Mouse (Mus musculus): ENCODE data around the gene Adcy4.

Gene Adcy4

DNA sequence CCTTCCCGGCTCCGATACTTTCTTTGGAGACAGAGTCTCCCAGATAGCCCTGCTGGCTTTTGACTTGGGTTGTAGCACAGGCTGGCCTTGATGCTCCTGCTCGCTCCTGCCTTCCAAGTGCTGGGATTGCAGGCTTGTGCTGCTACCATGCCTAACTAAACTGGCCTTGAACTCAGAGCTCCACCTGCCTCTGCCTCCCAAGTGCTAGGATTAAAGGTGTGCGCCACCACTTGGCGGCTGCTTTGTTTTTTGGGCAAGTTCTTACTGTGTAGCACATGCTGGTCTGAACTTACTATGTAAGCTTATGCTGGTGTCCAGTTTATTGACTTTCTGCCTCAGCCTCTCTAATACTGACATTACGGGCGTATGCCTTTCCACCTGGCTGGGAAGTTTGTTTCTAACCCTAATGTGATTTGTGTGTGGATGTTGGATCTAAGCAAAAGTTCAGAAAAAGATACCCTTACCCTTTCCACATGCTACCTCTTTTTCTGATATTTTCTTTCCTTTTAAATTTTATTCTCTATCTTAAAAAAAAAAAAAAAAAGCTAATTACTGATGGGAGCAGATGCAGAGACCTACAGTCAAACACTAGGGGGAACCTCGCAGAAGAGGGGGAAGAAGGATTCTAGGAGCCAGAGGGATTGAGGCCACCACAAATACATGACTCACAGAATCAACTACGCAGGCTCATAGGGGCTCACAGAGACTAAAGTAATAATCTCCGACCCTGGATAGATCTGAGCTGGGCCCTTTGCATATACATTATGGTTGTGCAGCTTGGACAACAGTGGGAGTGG lies 36.6 kb downstream of the Adcy4 start:
- no peak for DNase-seq

DNA sequence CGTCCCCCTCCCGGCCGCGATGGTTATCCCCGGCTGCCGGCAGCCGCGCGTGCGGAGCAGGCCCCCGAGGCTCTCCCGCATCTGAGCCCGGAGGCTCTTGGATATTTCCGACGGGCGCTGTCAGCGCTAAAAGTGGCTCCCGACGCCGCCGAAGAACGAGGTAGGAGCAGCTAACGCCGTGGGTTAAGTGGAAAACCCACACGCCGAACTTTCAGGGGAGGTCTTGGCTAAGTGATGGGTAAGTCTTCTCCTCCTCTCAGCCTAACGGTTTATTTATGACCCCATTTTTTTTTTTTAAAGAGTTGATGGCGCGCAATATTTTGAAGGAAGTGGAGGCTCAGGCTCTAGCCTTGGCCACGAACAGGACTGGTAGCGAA lies 38.0 kb downstream of the Adcy4 start:
- DNase-seq: no peak

DNA sequence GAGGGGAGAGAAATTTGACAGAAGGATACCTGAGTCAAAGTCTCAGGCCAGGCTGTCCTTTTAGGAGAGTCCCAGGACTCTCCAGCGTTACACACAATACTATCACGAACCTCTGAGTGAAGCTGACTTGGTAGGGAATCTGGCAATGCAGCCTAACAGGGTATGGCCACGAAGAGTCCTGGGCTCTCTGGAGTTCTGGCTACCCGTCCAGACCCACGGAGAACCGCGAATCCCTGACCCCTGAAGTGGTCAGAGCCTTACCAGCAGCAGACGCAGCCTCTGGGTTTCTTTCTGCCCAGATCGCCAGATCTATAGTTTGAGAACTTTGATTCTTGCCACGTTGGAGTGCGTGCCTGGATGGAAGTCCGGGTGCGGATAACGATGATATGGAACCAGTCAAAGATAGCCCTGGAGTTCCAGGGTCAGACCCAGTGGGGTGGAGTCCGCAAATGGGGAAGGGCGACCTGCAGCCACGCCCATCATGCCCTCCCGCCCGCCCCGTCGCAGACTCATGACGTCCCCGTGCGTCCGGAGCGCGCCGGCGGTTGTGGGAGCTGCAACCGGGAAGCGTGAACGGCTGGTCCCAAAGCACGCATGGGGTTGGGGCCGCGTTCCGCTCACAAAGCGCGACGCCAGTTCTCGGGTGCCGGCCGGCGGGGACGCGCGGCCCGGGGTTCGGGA lies 38.6 kb downstream of the Adcy4 start, which contains the start of the genes Dhrs1 and Nop9:
Gene Dhrs1 (minus strand): TSS at position 511 of the 681 bp plus-strand sequence.
Gene Nop9 (plus strand): TSS at position 514 of the 681 bp plus-strand sequence.
- DNase-seq: peak; percentile 89

- DNase-seq: peak; percentile 93
These were observed 40.2 kb downstream of the Adcy4 start for GRCm38 (mm10) chr14:55743711-55744110.

- no peak for DNase-seq
These were observed 46.7 kb downstream of the Adcy4 start for GRCm38 (mm10) chr14:55737086-55737687.

GRCm38 (mm10) chr14:55735758-55736157 lies 48.1 kb downstream of the Adcy4 start:
- no peak for DNase-seq

GRCm38 (mm10) chr14:55735334-55735733 lies 48.6 kb downstream of the Adcy4 start:
- DNase-seq: no peak

- no peak for DNase-seq
These were observed 49.0 kb downstream of the Adcy4 start for GRCm38 (mm10) chr14:55734869-55735268.

- DNase-seq: no peak
These were observed 50.0 kb downstream of the Adcy4 start for GRCm38 (mm10) chr14:55733889-55734288.

GRCm38 (mm10) chr14:55730531-55731032 lies 53.3 kb downstream of the Adcy4 start:
- DNase-seq: no peak

GRCm38 (mm10) chr14:55730116-55730515 lies 53.8 kb downstream of the Adcy4 start:
- DNase-seq: no peak

GRCm38 (mm10) chr14:55727889-55728685 lies 55.8 kb downstream of the Adcy4 start:
- DNase-seq: no peak

- no peak for DNase-seq
These were observed 57.6 kb downstream of the Adcy4 start for GRCm38 (mm10) chr14:55726261-55726660.

DNA sequence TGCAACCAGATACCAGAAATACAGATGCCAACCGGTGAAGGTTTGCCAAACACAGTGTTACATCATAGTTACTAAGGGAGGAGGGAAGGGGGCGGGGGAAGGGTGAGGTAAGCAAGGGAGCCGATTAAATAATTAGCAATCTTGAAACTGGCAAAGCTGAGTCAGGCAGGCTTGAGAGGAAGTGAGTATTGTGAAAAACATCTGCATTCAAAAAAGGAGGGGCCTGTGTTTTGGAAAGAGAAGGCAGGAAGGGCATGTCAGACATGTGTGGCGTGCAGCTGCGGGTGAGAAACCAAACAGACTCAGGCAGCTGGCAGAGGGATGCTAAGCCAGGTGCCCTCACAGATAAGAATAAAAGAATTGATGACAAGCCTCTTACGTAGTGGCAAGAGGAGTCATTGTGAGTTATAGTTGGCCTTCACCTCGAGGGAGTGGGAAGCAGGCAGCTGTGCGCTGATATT lies 59.5 kb downstream of the Adcy4 start:
- peak; percentile 48 for DNase-seq

DNA sequence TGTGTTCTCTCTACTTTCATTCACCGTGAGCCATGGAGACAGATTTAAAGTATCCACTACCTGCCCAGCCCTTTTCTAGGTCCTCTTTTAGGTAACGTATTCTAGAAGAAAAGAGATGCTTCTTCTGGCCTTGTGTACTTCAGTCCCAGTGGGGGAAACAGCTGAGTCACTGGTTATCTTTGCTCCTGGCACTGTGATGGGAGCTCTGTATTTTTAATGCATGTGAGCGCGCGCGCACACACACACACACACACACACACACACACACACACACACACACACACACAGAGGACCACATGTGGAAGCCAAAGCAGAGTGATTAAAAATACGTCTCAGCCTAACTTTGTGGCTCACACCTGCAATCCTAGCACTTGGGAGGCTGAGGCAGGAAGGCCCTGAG lies 60.5 kb downstream of the Adcy4 start:
- DNase-seq: no peak

- DNase-seq: no peak
These were observed 61.4 kb downstream of the Adcy4 start for GRCm38 (mm10) chr14:55722438-55722945.

DNA sequence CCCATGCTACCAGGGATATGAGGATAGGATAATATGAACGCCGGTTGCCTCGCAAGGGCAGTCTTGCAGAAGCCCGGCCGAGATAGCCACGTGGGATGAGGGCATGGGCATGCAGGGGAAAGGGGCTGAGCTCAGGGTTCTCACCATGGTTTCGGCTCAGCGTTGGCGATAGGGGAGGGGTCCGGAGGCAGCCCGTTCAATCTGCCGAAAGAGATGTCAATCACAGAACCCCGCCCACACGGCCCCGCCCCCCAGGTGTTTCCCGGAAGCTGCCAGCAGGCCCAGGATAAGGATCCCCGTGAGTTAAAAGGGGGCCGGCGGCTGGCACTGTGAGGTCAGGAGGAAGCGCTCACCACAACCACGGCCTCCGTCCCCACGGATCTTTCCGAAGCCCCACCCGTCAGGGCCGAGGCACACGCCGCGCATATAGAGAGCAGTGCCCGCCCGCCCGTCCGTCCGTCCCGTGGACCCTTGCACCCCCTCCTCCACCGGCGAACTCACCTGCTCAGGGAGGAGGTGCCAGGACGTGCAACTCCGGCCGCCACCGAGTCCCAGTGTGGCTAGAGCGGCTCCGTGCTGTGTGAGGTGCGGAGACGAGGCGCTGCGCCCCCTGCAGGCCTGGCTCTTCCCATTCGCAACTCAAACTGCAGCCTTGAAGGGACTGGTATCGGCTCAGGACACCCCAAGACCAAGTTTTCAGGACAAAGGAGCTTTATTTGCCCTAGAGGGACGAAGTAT lies 62.0 kb downstream of the Adcy4 start, which contains the start of gene Rabggta:
Gene Rabggta (minus strand): TSS at position 564 of the 738 bp plus-strand sequence.
- DNase-seq: peak; percentile 93

DNA sequence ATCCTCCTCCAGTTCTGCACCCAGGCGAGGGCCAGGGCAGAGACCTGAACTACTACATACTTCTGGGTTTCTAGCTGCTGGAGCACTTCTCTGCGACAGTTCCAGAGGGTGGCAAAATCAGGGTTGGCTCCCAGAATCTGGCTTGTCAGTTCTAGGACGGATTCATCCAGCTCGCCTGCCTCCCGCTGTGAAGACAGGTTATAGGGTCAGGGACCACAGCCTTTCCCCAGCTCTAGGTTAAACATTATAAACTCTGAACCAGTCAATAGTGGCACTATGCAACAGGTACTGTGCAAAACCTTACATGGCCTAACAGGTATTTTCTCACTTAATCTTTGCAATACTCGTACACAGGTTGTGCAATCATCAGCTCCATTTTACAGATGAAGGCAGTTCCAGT lies 62.8 kb downstream of the Adcy4 start:
- DNase-seq: no peak

DNA sequence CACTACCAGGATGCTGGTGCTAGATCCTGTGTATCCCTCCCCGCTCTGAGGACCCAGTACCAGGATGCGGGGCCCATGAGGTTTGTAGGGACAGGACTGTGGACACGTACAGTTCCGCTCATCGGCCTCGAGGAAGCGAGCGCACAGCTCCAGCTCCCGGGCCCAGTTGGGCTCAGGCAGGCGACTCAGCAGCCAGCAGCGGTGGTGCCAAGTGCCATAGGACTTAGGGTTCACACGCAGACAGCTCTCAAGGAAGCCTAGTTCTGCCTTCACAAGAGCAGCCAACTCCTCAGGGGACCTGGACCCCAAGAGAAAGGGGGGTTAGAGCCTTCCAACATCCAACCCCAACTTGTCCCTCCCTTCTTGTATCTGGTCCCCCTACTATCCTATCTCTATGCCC lies 63.2 kb downstream of the Adcy4 start:
- DNase-seq: no peak

- DNase-seq: no peak
These were observed 64.2 kb downstream of the Adcy4 start for GRCm38 (mm10) chr14:55719737-55720136.
